Mouse (Mus musculus): ENCODE results near the gene Spata48. TPM values are rescaled to one million over a fixed set of nuclear protein-coding genes. Genes with fewer than 3 reads are reported as not detected.

Gene Spata48
- polyA plus RNA-seq, 1 experiment from 2014 or later = 1.8 TPM

DNA sequence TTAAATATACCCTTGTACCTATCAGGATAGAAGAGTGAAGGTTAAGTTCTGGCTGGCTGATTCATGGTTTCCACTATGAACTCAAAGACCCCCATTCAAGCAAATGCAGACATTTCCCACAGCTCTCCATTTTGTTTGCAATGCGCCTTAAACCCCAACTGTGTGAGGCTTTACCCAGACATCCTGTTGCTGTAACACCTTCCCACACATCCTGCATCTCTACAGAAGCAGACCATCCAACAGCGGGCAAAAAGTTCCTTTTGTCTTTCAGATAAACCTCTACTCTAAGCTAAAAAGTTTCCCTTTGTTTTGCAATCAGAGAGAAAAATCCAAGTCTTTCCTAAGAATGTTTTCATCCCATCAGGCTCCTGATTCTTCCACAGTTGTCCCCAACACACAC, 50.2 kb downstream of the Spata48 start:
- no peaks in the 10 kb centered on the region for H3K27me3 ChIP-seq
- H3K27ac ChIP-seq = no peak overlapping the region
- no peaks in the 10 kb centered on the region for H3K9me3 ChIP-seq (replicated peaks)
- 63% methylated on average over 2 of the region's 2 CpGs for WGBS
- no peaks in the 10 kb centered on the region for H3K36me3 ChIP-seq
- H3K4me2 ChIP-seq = no peak overlapping the region
- H3K9ac ChIP-seq = no peak overlapping the region
- no peak for ATAC-seq (replicated peaks; ENCODE audit: low FRiP score)
- H3K4me3 ChIP-seq (replicated peaks) = no peak overlapping the region
- H3K4me1 ChIP-seq = no peaks in the 10 kb centered on the region

DNA sequence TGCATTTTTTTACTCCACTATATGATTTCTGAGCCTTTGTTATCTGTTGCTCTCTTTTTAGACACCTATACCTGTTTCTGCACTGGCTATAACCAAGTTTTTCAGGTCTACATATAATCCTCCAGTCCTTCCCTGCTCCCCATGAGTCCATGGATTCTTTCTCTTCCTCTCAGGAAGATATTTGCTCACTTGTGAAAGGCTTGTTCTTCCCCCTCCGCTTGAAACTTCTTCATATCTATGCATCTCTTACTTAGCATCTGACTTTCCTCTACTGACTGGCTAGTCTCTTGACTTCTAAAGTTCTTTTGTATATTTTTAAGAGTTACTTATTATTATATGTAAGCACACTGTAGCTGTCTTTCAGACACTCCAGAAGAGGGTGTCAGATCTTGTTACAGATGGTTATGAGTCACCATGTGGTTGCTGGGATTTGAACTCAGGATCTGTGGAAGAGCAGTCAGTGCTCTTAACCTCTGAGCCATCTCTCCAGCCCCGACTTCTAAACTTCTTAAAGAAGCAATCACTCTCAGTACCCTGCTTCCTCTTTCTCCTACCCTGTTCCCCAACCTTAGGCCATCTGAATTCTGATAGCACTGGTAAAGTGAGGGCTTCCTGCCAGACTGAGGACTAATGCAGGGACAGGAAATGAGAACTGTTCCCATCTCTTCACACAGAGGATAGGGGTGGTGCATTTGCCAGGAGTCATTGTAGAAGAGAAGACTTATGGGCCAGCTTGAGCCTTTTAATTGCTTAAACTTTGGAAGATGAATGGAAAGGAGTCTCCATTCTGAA, 51.3 kb downstream of the Spata48 start:
- Histone ChIP-seq H3K36me3 (no peaks in the 10 kb centered on the region), H3K9ac (no peak overlapping the region), H3K4me3 (replicated peaks) (no peak overlapping the region), H3K9me3 (replicated peaks) (no peaks in the 10 kb centered on the region), H3K4me2 (no peak overlapping the region), H3K27me3 (no peaks in the 10 kb centered on the region), H3K4me1 (no peaks in the 10 kb centered on the region), H3K27ac (no peak overlapping the region)
- 79% methylated on average over 2 of the region's 2 CpGs for WGBS
- ATAC-seq (replicated peaks; ENCODE audit: low FRiP score) = no peak

DNA sequence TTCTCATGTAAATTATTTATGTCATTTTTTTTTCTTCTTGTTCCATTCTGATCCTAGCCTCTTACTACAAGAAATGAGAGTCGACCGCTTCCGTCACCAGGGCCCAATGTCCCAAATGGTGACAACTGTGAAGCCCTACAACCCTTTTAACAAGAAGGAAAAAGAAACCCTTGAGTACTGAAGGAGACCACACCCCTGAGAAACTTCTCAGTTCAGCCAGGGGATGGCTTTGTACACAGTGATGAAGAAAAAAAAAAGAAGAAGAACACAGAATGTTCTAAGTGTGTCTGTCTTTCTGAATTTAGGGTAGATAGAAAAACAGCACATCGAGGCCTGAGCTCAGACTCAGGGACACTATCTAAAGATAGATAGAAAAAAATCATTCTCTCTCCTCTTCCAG, 53.0 kb downstream of the Spata48 start:
- H3K4me1 ChIP-seq = no peaks in the 10 kb centered on the region
- no peak overlapping the region for H3K4me3 ChIP-seq (replicated peaks)
- no peaks in the 10 kb centered on the region for H3K27me3 ChIP-seq
- 96% methylated on average over 4 of the region's 4 CpGs for WGBS
- H3K27ac ChIP-seq = no peak overlapping the region
- no peaks in the 10 kb centered on the region for H3K9me3 ChIP-seq (replicated peaks)
- H3K4me2 ChIP-seq = no peak overlapping the region
- ATAC-seq (replicated peaks; ENCODE audit: low FRiP score) = no peak
- H3K9ac ChIP-seq = no peak overlapping the region
- H3K36me3 ChIP-seq = no peaks in the 10 kb centered on the region

DNA sequence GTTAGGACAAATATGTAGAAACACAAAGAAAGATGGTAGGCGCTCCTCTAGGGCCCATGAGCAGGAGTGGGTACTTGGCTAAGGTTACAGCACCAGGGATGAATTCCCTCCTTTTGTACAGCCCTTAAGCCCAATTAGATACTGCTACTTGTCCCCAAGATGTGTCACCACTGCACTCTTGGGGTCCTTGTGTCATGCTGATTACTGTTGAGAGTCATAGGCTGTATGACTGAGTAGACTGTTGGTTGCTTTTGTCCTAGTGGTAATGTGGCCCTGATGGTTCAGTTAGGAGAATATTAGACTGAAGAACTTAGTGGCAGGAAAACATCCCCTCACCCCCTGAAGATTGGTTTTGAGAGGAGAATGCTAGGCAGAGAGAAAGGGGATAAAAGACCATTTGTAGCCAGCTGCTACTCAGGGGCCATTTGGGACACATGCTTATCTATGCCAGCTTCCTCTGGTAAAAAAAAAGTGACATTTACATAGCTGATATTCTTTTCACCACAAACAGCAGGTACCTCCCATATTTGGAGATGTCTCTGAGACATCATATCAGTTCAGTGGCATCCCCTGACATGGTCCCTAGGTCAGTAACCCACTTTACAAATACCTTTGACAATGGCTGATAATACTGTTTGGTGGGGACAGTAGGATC, 56.0 kb downstream of the Spata48 start:
- Histone ChIP-seq H3K4me1 (no peaks in the 10 kb centered on the region), H3K9ac (no peak overlapping the region), H3K9me3 (replicated peaks) (no peaks in the 10 kb centered on the region), H3K27ac (no peak overlapping the region), H3K4me2 (no peak overlapping the region), H3K4me3 (replicated peaks) (no peak overlapping the region), H3K36me3 (no peaks in the 10 kb centered on the region), H3K27me3 (no peaks in the 10 kb centered on the region)
- WGBS = 95% methylated on average over 1 of the region's 1 CpGs
- ATAC-seq (replicated peaks; ENCODE audit: low FRiP score) = no peak

DNA sequence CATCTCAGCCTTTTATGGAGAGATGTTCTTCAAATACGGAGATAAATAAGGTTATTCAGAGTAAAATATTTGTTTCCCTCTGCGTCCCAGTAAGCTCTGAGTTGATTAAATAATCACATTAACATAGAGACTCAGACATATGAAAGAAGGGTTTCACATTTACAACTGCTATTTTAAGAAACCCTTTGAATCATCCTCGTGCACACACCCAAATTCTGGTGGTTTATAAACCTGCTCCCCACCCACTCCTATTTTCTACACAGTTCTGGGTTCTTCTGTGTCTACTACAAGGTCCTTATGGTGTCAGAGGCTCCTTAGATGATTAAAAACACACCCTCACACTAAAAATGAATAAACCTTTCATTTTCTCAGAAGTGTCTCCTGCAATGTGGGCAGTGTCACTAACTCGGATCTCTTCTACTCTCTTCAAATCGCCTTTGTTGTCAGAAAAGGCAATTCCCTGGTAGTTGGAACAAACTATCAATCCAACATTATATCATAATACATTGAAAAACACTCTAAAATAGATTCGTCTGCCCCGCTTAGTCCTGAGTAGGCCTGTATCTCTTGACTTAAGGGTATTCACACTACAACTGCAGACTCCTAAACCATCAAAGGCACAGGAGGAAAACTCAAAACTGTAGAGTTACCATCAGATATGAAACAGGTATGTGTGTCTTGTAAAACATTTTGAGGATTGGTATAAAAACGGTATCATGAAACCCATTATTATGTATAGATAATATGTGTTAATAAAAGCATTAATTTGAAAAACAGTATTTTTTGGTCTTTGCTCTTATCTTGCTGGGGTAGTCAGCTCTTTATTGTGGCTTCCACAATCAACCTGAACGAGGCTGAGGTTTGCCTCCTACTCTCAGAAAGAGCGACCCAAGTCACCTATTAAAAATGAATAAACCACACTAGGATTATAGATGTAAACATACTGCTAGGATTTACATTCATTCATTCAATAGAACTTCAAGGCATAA, 57.7 kb downstream of the Spata48 start:
- Histone ChIP-seq H3K4me1 (no peaks in the 10 kb centered on the region), H3K4me3 (replicated peaks) (no peak overlapping the region), H3K36me3 (no peaks in the 10 kb centered on the region), H3K9me3 (replicated peaks) (no peaks in the 10 kb centered on the region), H3K9ac (no peak overlapping the region), H3K27ac (no peak overlapping the region), H3K4me2 (no peak overlapping the region), H3K27me3 (no peaks in the 10 kb centered on the region)
- no peak for ATAC-seq (replicated peaks; ENCODE audit: low FRiP score)
- 87% methylated on average over 10 of the region's 10 CpGs for WGBS

DNA sequence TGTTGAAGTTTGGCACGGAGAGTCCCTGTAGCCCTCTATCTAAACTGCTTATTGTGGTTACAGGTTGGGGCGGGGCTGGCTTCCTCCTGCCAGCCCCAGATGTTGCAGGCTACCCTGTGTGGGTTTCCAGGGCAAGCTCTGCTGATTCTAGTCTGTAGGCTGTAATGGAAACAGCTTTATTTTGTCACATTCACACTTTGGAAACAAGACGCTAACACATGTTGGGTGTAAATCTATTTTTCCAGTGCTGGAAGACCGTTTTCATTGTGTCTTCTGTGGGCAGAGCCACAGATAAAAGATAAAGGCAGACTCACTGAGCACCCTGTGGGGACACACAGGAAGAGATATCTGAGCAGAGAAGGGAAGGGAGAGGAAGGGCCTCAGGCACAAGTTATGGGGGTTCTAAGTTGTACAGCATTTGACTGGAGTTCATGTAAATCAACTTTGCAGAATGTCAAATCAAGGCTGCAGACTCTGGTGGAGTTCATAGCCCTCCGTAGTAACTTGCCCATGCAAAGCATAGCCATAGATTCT, 60.1 kb downstream of the Spata48 start:
- H3K4me2 ChIP-seq = no peak overlapping the region
- H3K9ac ChIP-seq = no peak overlapping the region
- H3K9me3 ChIP-seq (replicated peaks) = no peaks in the 10 kb centered on the region
- 72% methylated on average over 5 of the region's 5 CpGs for WGBS
- H3K36me3 ChIP-seq = no peaks in the 10 kb centered on the region
- no peaks in the 10 kb centered on the region for H3K27me3 ChIP-seq
- H3K4me3 ChIP-seq (replicated peaks) = no peak overlapping the region
- H3K27ac ChIP-seq = no peak overlapping the region
- no peak for ATAC-seq (replicated peaks; ENCODE audit: low FRiP score)
- no peaks in the 10 kb centered on the region for H3K4me1 ChIP-seq

DNA sequence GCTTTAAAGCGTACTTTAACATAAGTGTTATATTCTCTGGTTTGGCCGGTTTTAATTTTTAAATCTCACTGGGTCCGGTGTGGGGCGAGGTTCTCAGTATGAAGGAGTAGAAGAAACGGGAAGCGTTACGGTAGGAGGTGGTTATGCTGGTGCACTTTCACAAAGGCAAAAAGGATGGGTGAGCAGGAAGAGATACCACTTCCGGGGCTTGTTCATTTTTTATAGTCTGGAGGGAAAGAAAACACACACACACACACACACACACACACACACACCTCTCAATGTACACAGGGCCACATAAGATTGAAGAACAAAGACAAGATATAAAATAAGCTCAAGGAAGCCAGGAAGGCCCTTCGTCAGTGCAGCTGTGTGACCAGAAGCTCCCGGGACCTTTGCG, 66.9 kb downstream of the Spata48 start:
- Histone ChIP-seq H3K4me1 (no peaks in the 10 kb centered on the region), H3K36me3 (no peaks in the 10 kb centered on the region), H3K27me3 (no peaks in the 10 kb centered on the region), H3K4me3 (replicated peaks) (no peak overlapping the region), H3K4me2 (no peak overlapping the region), H3K9ac (no peak overlapping the region), H3K9me3 (replicated peaks) (no peaks in the 10 kb centered on the region), H3K27ac (no peak overlapping the region)
- no peak for ATAC-seq (replicated peaks; ENCODE audit: low FRiP score)
- WGBS = 86% methylated on average over 11 of the region's 11 CpGs

DNA sequence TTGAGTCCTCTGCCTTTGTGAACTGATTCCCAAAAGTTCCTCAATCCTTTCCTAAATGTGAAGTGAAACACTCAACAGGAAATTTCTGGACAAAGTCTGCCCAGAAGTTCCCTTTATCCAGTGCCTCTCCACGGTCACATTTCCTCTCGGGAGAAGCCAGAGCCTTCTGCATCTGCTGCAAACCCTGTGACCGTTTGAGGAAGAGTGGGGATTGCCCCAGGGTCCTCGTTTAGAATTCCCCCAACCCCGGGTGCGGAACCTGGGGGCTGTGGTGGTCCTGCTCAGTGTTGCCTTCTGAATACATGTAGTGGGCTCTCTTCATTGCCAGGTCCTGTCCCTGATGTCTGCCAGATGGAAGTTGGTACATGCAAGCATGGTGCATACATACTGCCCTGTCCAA, 67.3 kb downstream of the Spata48 start:
- Histone ChIP-seq H3K9ac (no peak overlapping the region), H3K27me3 (no peaks in the 10 kb centered on the region), H3K4me3 (replicated peaks) (no peak overlapping the region), H3K4me1 (no peaks in the 10 kb centered on the region), H3K27ac (no peak overlapping the region), H3K36me3 (no peaks in the 10 kb centered on the region), H3K9me3 (replicated peaks) (no peaks in the 10 kb centered on the region), H3K4me2 (no peak overlapping the region)
- 68% methylated on average over 6 of the region's 6 CpGs for WGBS
- no peak for ATAC-seq (replicated peaks; ENCODE audit: low FRiP score)

DNA sequence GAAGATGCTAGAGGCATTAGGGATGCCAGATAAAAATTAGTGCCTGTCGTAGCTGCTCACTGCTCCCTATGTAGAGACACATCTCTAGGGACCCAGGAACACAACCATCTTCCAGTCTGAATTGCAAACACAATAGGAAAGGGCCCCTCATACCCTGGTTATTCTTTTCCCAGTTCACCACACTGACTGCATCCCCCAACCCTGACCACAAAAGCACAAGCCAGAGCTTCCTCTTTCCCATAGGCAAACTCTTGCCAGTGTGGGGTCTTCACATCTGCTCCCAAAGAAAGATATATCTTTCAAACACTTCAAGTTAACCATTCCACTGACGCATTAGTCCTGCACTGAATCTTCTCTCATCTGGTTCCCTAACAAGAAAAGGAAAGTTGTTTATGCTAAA, 68.2 kb downstream of the Spata48 start:
- WGBS = 85% methylated on average over 2 of the region's 2 CpGs
- H3K36me3 ChIP-seq = no peaks in the 10 kb centered on the region
- no peak overlapping the region for H3K9ac ChIP-seq
- no peak overlapping the region for H3K27ac ChIP-seq
- H3K27me3 ChIP-seq = no peaks in the 10 kb centered on the region
- ATAC-seq (replicated peaks; ENCODE audit: low FRiP score) = no peak
- H3K9me3 ChIP-seq (replicated peaks) = no peaks in the 10 kb centered on the region
- H3K4me2 ChIP-seq = no peak overlapping the region
- no peaks in the 10 kb centered on the region for H3K4me1 ChIP-seq
- H3K4me3 ChIP-seq (replicated peaks) = no peak overlapping the region

DNA sequence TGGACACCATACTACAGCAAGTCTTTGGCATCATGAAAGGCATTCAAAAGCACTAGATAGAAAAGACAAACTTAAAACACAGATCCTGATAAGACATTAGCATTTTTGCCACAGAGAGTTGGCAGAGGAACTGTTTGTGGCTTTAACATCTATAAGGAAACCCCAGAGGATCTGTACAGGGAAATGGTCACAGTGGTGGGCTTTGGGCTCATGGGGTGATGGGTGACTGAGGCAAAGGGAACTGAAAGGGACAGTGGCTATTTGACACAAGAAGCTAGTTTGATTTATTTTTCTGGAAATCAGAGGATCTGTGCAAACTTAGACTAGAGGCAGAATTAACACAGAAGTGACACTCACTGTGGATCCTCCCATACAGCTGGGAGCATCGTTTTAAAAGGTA, 74.4 kb downstream of the Spata48 start:
- Histone ChIP-seq H3K36me3 (no peaks in the 10 kb centered on the region), H3K4me2 (no peak overlapping the region), H3K9ac (no peak overlapping the region), H3K27me3 (no peaks in the 10 kb centered on the region), H3K4me1 (no peaks in the 10 kb centered on the region), H3K27ac (no peak overlapping the region), H3K4me3 (replicated peaks) (no peak overlapping the region), H3K9me3 (replicated peaks) (no peaks in the 10 kb centered on the region)
- no peak for ATAC-seq (replicated peaks; ENCODE audit: low FRiP score)
- WGBS = 78% methylated on average over 1 of the region's 1 CpGs

DNA sequence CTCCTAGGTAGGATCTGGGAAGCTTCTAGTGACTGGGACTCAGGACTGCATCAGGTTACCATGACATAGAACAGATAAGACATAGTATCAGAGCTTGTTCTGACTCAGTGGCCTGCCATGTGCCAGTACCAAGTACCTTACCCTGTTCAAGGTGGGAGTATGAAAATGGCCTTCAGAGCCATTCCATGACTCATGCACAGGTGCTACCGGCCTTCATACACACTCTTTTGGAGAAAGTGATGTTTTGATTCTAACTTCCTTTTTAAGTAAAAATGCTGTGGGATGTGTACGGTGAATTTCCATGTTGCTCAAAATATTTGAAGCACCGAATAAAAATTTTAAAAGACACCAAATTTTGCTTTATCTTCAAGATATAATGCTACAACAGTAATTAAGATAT, 84.1 kb downstream of the Spata48 start:
- Histone ChIP-seq H3K9me3 (replicated peaks) (no peaks in the 10 kb centered on the region), H3K27ac (no peak overlapping the region), H3K4me2 (no peak overlapping the region), H3K9ac (no peak overlapping the region), H3K36me3 (no peaks in the 10 kb centered on the region), H3K27me3 (no peaks in the 10 kb centered on the region), H3K4me1 (no peaks in the 10 kb centered on the region), H3K4me3 (replicated peaks) (no peak overlapping the region)
- ATAC-seq (replicated peaks; ENCODE audit: low FRiP score) = no peak
- 90% methylated on average over 3 of the region's 3 CpGs for WGBS

Measured in kidney, embryonic 15.5 days (tissue).